Mouse (Mus musculus) CH12.LX (cell line): ENCODE results near the gene Adpgk. TPM values are rescaled to one million over a fixed set of nuclear protein-coding genes. Genes with fewer than 3 reads are reported as not detected.

ENCODE experiments used
- DNase-seq: peaks from one replicate; pipeline ENCODE4 v3.0.0-alpha.2; 2013; ENCODE audit errors: extremely low read depth
- H3K27ac ChIP-seq: 2 replicates; pipeline ENCODE4 v1.5.1; 2012; ENCODE audit warnings: low read depth, mild to moderate bottlenecking, control low read depth, moderate library complexity; ENCODE audit not compliant: insufficient read depth
- H3K27me3 ChIP-seq: replicated peaks from 2 replicates; pipeline ENCODE3; 2012; ENCODE audit warnings: inconsistent platforms
- H3K36me3 ChIP-seq, 2 experiments: replicated peaks in 1 of 2; 2 replicates each; pipeline versions ENCODE3 to v1.6.1; 2012; ENCODE audit warnings: inconsistent platforms in 1 of 2, low read length in 1 of 2, mild to moderate bottlenecking in 1 of 2, mixed read lengths in 1 of 2, moderate library complexity in 1 of 2; ENCODE audit not compliant: control insufficient read depth in 1 of 2, insufficient read depth in 1 of 2
- H3K4me1 ChIP-seq, 2 experiments: 2 replicates each; pipeline ENCODE4 v1.6.1; 2012; ENCODE audit warnings: inconsistent platforms in 1 of 2, moderate library complexity in 1 of 2; ENCODE audit not compliant: insufficient read depth in 2 of 2, control insufficient read depth in 1 of 2
- H3K4me2 ChIP-seq: 2 replicates; pipeline ENCODE4 v1.6.1; 2012; ENCODE audit warnings: low read depth, mild to moderate bottlenecking, control low read depth; ENCODE audit not compliant: poor library complexity, insufficient read depth, severe bottlenecking
- H3K4me3 ChIP-seq, 3 experiments: fragments of 150-350 bp in 1 of 3; sonication (generic) in 1 of 3; replicated peaks in 1 of 3; 2 replicates each; pipeline versions ENCODE3 to v1.5.1; 2011 to 2012; ENCODE audit warnings: low read depth in 2 of 3, low read length in 2 of 3, mild to moderate bottlenecking in 2 of 3, moderate library complexity in 2 of 3, control low read depth in 1 of 3, improper control_type of control experiment in 1 of 3, inconsistent platforms in 1 of 3, mixed read lengths in 1 of 3; ENCODE audit not compliant: poor library complexity in 1 of 3
- H3K79me2 ChIP-seq: replicated peaks from 2 replicates; pipeline ENCODE4 v1.6.1; 2012; ENCODE audit warnings: mild to moderate bottlenecking, moderate library complexity; ENCODE audit not compliant: control insufficient read depth, poor library complexity, insufficient read depth, severe bottlenecking; ENCODE audit errors: extremely low read depth
- H3K9ac ChIP-seq: 2 replicates; pipeline ENCODE4 v1.6.1; 2012; ENCODE audit warnings: low read depth, mild to moderate bottlenecking, control low read depth, moderate library complexity; ENCODE audit not compliant: insufficient read depth
- H3K9me3 ChIP-seq: replicated peaks from 2 replicates; pipeline ENCODE3; 2012; ENCODE audit warnings: low read length, inconsistent platforms, mixed read lengths
- CTCF ChIP-seq, 2 experiments: IDR thresholded peaks in 1 of 2; conservative IDR thresholded peaks in 1 of 2; 2 replicates each; pipeline ENCODE4 v1.5.1; 2011 to 2012; ENCODE audit warnings: low read depth in 2 of 2, low read length in 2 of 2, improper control_type of control experiment in 1 of 2, inconsistent platforms in 1 of 2, mild to moderate bottlenecking in 1 of 2, moderate library complexity in 1 of 2
- GABPA ChIP-seq: IDR thresholded peaks from 2 replicates; pipeline ENCODE4 v1.6.1; 2012; ENCODE audit warnings: low read depth, low read length, improper control_type of control experiment, inconsistent platforms; ENCODE audit not compliant: insufficient replicate concordance
- IRF4 ChIP-seq: IDR thresholded peaks from 2 replicates; pipeline ENCODE4 v1.6.1; 2014; ENCODE audit warnings: low read depth, mild to moderate bottlenecking, inconsistent platforms, low read length, improper control_type of control experiment
- KAT2A ChIP-seq: IDR thresholded peaks from 2 replicates; pipeline ENCODE4 v1.6.1; 2012; ENCODE audit warnings: low read length, improper control_type of control experiment, inconsistent platforms; ENCODE audit not compliant: insufficient replicate concordance
- MAZ ChIP-seq: IDR thresholded peaks from 2 replicates; pipeline ENCODE4 v1.6.1; 2012; ENCODE audit warnings: low read depth, mild to moderate bottlenecking, inconsistent platforms, low read length, improper control_type of control experiment, moderate library complexity
- MEF2A ChIP-seq: IDR thresholded peaks from 2 replicates; pipeline ENCODE4 v1.6.1; 2014; ENCODE audit warnings: low read depth, mild to moderate bottlenecking, inconsistent platforms, low read length, improper control_type of control experiment, borderline replicate concordance
- MYC ChIP-seq: IDR thresholded peaks from 2 replicates; pipeline ENCODE4 v1.6.1; 2011; ENCODE audit warnings: low read depth, mild to moderate bottlenecking, improper control_type of control experiment, low read length
- NELFE ChIP-seq: IDR thresholded peaks from 2 replicates; pipeline ENCODE4 v1.6.1; 2011; ENCODE audit warnings: low read depth, low read length, improper control_type of control experiment
- POLR2A ChIP-seq: IDR thresholded peaks from 2 replicates; pipeline ENCODE4 v1.6.1; 2011; ENCODE audit warnings: low read depth, mild to moderate bottlenecking, improper control_type of control experiment, low read length
- POLR2AphosphoS2 ChIP-seq: IDR thresholded peaks from 2 replicates; pipeline ENCODE4 v1.6.1; 2011; ENCODE audit warnings: low read depth, low read length, improper control_type of control experiment
- RAD21 ChIP-seq: IDR thresholded peaks from 2 replicates; pipeline ENCODE4 v1.6.1; 2011; ENCODE audit warnings: low read depth, mild to moderate bottlenecking, low read length, improper control_type of control experiment, moderate library complexity
- RCOR1 ChIP-seq: conservative IDR thresholded peaks from 2 replicates; pipeline ENCODE4 v1.6.1; 2012; ENCODE audit warnings: low read depth, mild to moderate bottlenecking, inconsistent platforms, low read length, improper control_type of control experiment
- SMC3 ChIP-seq: IDR thresholded peaks from 2 replicates; pipeline ENCODE4 v1.6.1; 2011; ENCODE audit warnings: low read depth, low read length, improper control_type of control experiment
- TCF12 ChIP-seq: IDR thresholded peaks from 2 replicates; pipeline ENCODE4 v1.6.1; 2014; ENCODE audit warnings: low read depth, mild to moderate bottlenecking, inconsistent platforms, low read length, improper control_type of control experiment
- UBTF ChIP-seq: IDR thresholded peaks from 2 replicates; pipeline ENCODE4 v1.6.1; 2012; ENCODE audit warnings: low read depth, mild to moderate bottlenecking, inconsistent platforms, low read length, improper control_type of control experiment, moderate library complexity
- ZC3H11A ChIP-seq: IDR thresholded peaks from 2 replicates; pipeline ENCODE4 v1.6.1; 2012; ENCODE audit warnings: low read depth, mild to moderate bottlenecking, inconsistent platforms, low read length, improper control_type of control experiment
- dilution Hi-C: fragments of 300-500 bp; cut with MboI; formaldehyde crosslinking; loops from 2 replicates; pipeline ENCODE4 v1.14.3; 2020; ENCODE audit warnings: low sequenced_read_pairs; ENCODE audit not compliant: extremely low pct_unique_long_range_greater_than_20kb, extremely low pct_ligation_motif_present
- in situ Hi-C: fragments of 300-500 bp; cut with MboI; formaldehyde crosslinking; loops from 3 replicates; pipeline ENCODE4 v1.14.3; 2019; ENCODE audit warnings: low sequenced_read_pairs, low pct_ligation_motif_present, low pct_unique_long_range_greater_than_20kb, mixed read lengths
- polyA plus RNA-seq: library from polyadenylated mRNA; unstranded; fragments of >175 nt; gene quantifications from 2 replicates; pipeline ENCODE4 v1.2.1, GENCODE M21; 2012; ENCODE audit warnings: low read depth; ENCODE audit not compliant: insufficient read length
- total RNA-seq, 2 experiments: library from RNA; depleted of rRNA; stranded (reverse); fragments of 300-350 nt in 1 of 2; fragments of >200 nt in 1 of 2; gene quantifications; 2 replicates each; pipeline ENCODE4 v1.2.3; 2012 to 2014

Gene Adpgk
- total and polyA plus RNA-seq, 3 experiments = 45.2 to 57.4 (median 48.4) TPM

GRCm38 (mm10) chr9:59249359-59249758 is 42.0 kb upstream of the Adpgk start:
- H3K4me1 ChIP-seq = peaks cover 0 to 17% of the 10 kb centered on the region in 2 experiments; a peak in 2 of 4 replicates
- no peak overlapping the region for H3K4me3 ChIP-seq
- H3K27me3 ChIP-seq = no peaks in the 10 kb centered on the region
- no peak overlapping the region for H3K4me2 ChIP-seq
- no peak overlapping the region for H3K27ac ChIP-seq
- no peak for DNase-seq
- H3K9ac ChIP-seq = no peak overlapping the region
- TF ChIP-seq MYC (no peak), UBTF (no peak), POLR2AphosphoS2 (no peak), GABPA (no peak), TCF12 (no peak), RCOR1 (no peak), POLR2A (no peak)
- TF ChIP-seq, all 38 proteins: peak for 0
- dilution Hi-C loops = no loop called here
- in situ Hi-C loops = no loop called here
- no peaks in the 10 kb centered on the region for H3K79me2 ChIP-seq
- H3K9me3 ChIP-seq = no peaks in the 10 kb centered on the region
- H3K36me3 ChIP-seq = no peaks in the 10 kb centered on the region

GRCm38 (mm10) chr9:59250272-59250671 is 41.1 kb upstream of the Adpgk start:
- Histone ChIP-seq H3K4me3 (no peak overlapping the region), H3K36me3 (no peaks in the 10 kb centered on the region), H3K4me2 (no peak overlapping the region)
- TF ChIP-seq SMC3 (peak; percentile 34), CTCF (conservative IDR thresholded peaks at IDR 0.05 in 1 of 2, IDR thresholded peaks at IDR 0.05 in 1 of 2; ENCODE audit: low read depth in 2 of 2, low read length in 2 of 2) (peak in 1 of 2 experiments; percentile 55; a peak in 3 of 4 replicates), NELFE (no peak), RAD21 (peak; percentile 53)
- TF ChIP-seq, all 38 proteins: peak for 3
- DNase-seq = peak; percentile 19
- Histone ChIP-seq H3K27me3 (no peaks in the 10 kb centered on the region), H3K9ac (no peak overlapping the region), H3K9me3 (no peaks in the 10 kb centered on the region), H3K79me2 (no peaks in the 10 kb centered on the region), H3K27ac (no peak overlapping the region), H3K4me1 (peaks cover 0 to 14% of the 10 kb centered on the region in 2 experiments; a peak in 2 of 4 replicates)
- dilution Hi-C loops = no loop called here
- in situ Hi-C loops = no loop called here

- dilution Hi-C loops = no loop called here
- Histone ChIP-seq H3K79me2 (no peaks in the 10 kb centered on the region), H3K27me3 (no peaks in the 10 kb centered on the region), H3K4me2 (no peak overlapping the region), H3K4me1 (peaks cover 0 to 8% of the 10 kb centered on the region in 2 experiments; a peak in 1 of 4 replicates), H3K27ac (no peak overlapping the region), H3K9ac (no peak overlapping the region), H3K9me3 (peaks cover 7% of the 10 kb centered on the region), H3K36me3 (no peaks in the 10 kb centered on the region), H3K4me3 (no peak overlapping the region)
- in situ Hi-C loops = no loop called here
- DNase-seq = no peak
- TF ChIP-seq MYC (no peak), ZC3H11A (no peak), MEF2A (no peak), IRF4 (no peak), KAT2A (no peak), MAZ (no peak)
These were observed 36.5 kb upstream of the Adpgk start for GRCm38 (mm10) chr9:59254716-59255421.
